In genomic region chr11:59737250-59737649, GRCm38 (mm10) we compare ENCODE assay signal across 19 mouse cellular contexts. TPM values are rescaled to one million over a fixed set of nuclear protein-coding genes. Genes with fewer than 3 reads are reported as not detected.
DNase-seq lines count a peak whose midpoint lies in the region; ATAC-seq and TF ChIP-seq lines count a peak whose summit lies in the region.
"Had no signal": no experiment of that assay in that cellular context is flagged by ENCODE, and none has a peak within 500 bp of the region (broad histone marks: within the 10 kb centered on the region; RNA-seq: fewer than 3 reads in every experiment).

No protein-coding gene starts in this region.

- WGBS in heart, embryonic 11.5 days (ENCODE audit: insufficient replicate concordance) = 95% methylated on average over 12 of the region's 12 CpGs
- 92% methylated on average over 12 of the region's 12 CpGs for WGBS in olfactory bulb, adult 2 months

- no peaks in the 10 kb centered on the region for H3K9me3 ChIP-seq in heart, embryonic 11.5 days (replicated peaks; ENCODE audit: control insufficient read depth, low read length)
- H3K9me3 ChIP-seq: embryonic facial prominence, embryonic 13.5 days; forebrain, embryonic 12.5 days; heart, embryonic 13.5 days; hindbrain, embryonic 12.5 days had no signal

- DNase-seq in cerebellum, adult 11-12 months = peak; percentile 72
- no peak for DNase-seq in cerebellum, postnatal 4 days (ENCODE audit: low spot score in 2 of 2)
- no peak for DNase-seq in heart, postnatal 14 days
- no peak for DNase-seq in testis, postnatal 10 days (ENCODE audit: low spot score)
- no peak for DNase-seq in liver
- DNase-seq: adrenal gland, postnatal 10 days; gastrocnemius, postnatal 10 days; heart, adult 2 months; heart, postnatal 4 days; kidney, adult 11 months had no signal

- H3K27me3 ChIP-seq in heart, embryonic 11.5 days (ENCODE audit: control insufficient read depth, insufficient read depth, low read length) = no peaks in the 10 kb centered on the region
- no peaks in the 10 kb centered on the region for H3K27me3 ChIP-seq in testis, adult 2 months (ENCODE audit: control insufficient read depth, insufficient read depth, low read length)
- H3K27me3 ChIP-seq: embryonic facial prominence, embryonic 13.5 days; forebrain, embryonic 12.5 days; heart, embryonic 13.5 days; hindbrain, embryonic 12.5 days had no signal

- TF ChIP-seq CTCF in testis, adult 2 months (IDR thresholded peaks at IDR 0.05; ENCODE audit: control insufficient read depth, insufficient read depth, insufficient replicate concordance, low read depth, low read length) = no peak
- TF ChIP-seq CTCF in olfactory bulb, adult 2 months (IDR thresholded peaks at IDR 0.05; ENCODE audit: insufficient read depth, low read depth, low read length) = no peak

- H3K4me1 ChIP-seq in heart, embryonic 11.5 days (ENCODE audit: control insufficient read depth, insufficient read depth, low read length) = no peaks in the 10 kb centered on the region
- H3K4me1 ChIP-seq in testis, adult 2 months (ENCODE audit: control insufficient read depth, insufficient read depth, low read length) = no peaks in the 10 kb centered on the region
- H3K4me1 ChIP-seq in olfactory bulb, adult 2 months (ENCODE audit: control insufficient read depth, insufficient read depth, low read length) = peaks cover 18% of the 10 kb centered on the region
- H3K4me1 ChIP-seq: hindbrain, embryonic 12.5 days had no signal

- no peak for TF ChIP-seq POLR2A in testis, adult 2 months (IDR thresholded peaks at IDR 0.05; ENCODE audit: control insufficient read depth, low read depth, low read length)
- TF ChIP-seq POLR2A in olfactory bulb, adult 2 months (IDR thresholded peaks at IDR 0.05; ENCODE audit: insufficient read depth, low read depth, low read length) = no peak

- no peak overlapping the region for H3K9ac ChIP-seq in heart, embryonic 11.5 days (ENCODE audit: low read depth, low read length)
- H3K9ac ChIP-seq: embryonic facial prominence, embryonic 13.5 days; forebrain, embryonic 12.5 days; heart, embryonic 13.5 days; hindbrain, embryonic 12.5 days had no signal

- 0 out of 2 replicates have a peak, but pooled peaks have one; percentile 39 for ATAC-seq in heart, embryonic 11.5 days (replicated peaks; ENCODE audit: insufficient number of reproducible peaks, low FRiP score, low TSS enrichment)
- ATAC-seq: forebrain, embryonic 16.5 days; hindbrain, postnatal 0 days had no signal

- no peak overlapping the region for H3K27ac ChIP-seq in heart, embryonic 11.5 days (ENCODE audit: low read depth, low read length)
- no peak overlapping the region for H3K27ac ChIP-seq in testis, adult 2 months (ENCODE audit: control insufficient read depth, insufficient read depth, low read depth, low read length)
- 0 out of 2 replicates have a peak overlapping the region, but pooled peaks have one; percentile 25 for H3K27ac ChIP-seq in olfactory bulb, adult 2 months (ENCODE audit: insufficient read depth, low read depth, low read length)
- H3K27ac ChIP-seq: embryonic facial prominence, embryonic 13.5 days; forebrain, embryonic 12.5 days; heart, adult 2 months; heart, embryonic 13.5 days; hindbrain, embryonic 12.5 days; hindbrain, postnatal 0 days had no signal

- no peak overlapping the region for H3K4me3 ChIP-seq in heart, embryonic 11.5 days (ENCODE audit: low read depth, low read length)
- H3K4me3 ChIP-seq in testis, adult 2 months (ENCODE audit: control insufficient read depth, low read depth, low read length) = peak overlapping the region; percentile 86
- H3K4me3 ChIP-seq in olfactory bulb, adult 2 months (ENCODE audit: insufficient read depth, low read depth, low read length) = no peak overlapping the region
- H3K4me3 ChIP-seq: embryonic facial prominence, embryonic 13.5 days; forebrain, embryonic 12.5 days; heart, adult 2 months; heart, embryonic 13.5 days; hindbrain, embryonic 12.5 days had no signal

- intact Hi-C loops in heart, postnatal 14 days (cut with DNase I) = loop anchor here (2.0 kb wide), 1 partner anchor 112 kb away; no protein-coding TSS in a partner anchor

- H3K4me2 ChIP-seq in heart, embryonic 11.5 days = no peak overlapping the region
- H3K4me2 ChIP-seq: embryonic facial prominence, embryonic 13.5 days; forebrain, embryonic 12.5 days; heart, embryonic 13.5 days; hindbrain, embryonic 12.5 days had no signal

- peaks cover 34% of the 10 kb centered on the region for H3K36me3 ChIP-seq in heart, embryonic 11.5 days (ENCODE audit: control insufficient read depth, insufficient read depth, low read length)
- H3K36me3 ChIP-seq in testis, adult 2 months (ENCODE audit: control insufficient read depth, insufficient read depth, low read length) = peaks cover 17% of the 10 kb centered on the region

RNA-seq across cellular contexts. Expression of gene Pld6, which starts 50.2 kb away (rescaled TPM):
- polyA plus RNA-seq in heart, embryonic 11.5 days (2014; fragmentation: Nextera tagmentation; extraction: Ambion mirVana) = 1.2 and 1.7 TPM in 2 replicates
- total RNA-seq in heart, postnatal 14 days (2021) = under 1 TPM; 0.54 to 0.76 TPM
- 101 and 110 TPM in 2 replicates for polyA plus RNA-seq in testis, adult 2 months (2012; rRNA removed)
- polyA plus RNA-seq in olfactory bulb, adult 2 months (2012; ENCODE audit: insufficient read depth, insufficient read length, low replicate concordance, missing spikeins) = not detected in 2 replicates

Comparison
In these comparisons a context has a peak if more than half of its experiments do, and no peak if none do; other contexts are left out.
1. RNA of gene Pld6, which starts 50.2 kb away (polyA plus RNA-seq): 101 to 110 TPM in testis, adult 2 months; 1.2 to 1.7 TPM in heart, embryonic 11.5 days and not detected in olfactory bulb, adult 2 months; every median in the first group is over 10 times any median in the second.